Mouse (Mus musculus) G1E (cell line): Measurements from ENCODE around the gene Gm17018.

ENCODE experiments used
- CTCF ChIP-seq: IDR thresholded peaks from 2 replicates; pipeline ENCODE4 v1.5.1; 2012; ENCODE audit warnings: low read depth, low read length, inconsistent platforms, mixed read lengths
- GATA1 ChIP-seq: IDR thresholded peaks from 2 replicates; pipeline ENCODE4 v1.6.1; 2012; ENCODE audit warnings: borderline replicate concordance, low read length, inconsistent platforms, mixed read lengths

- TF ChIP-seq GATA1 (no peak), CTCF (no peak)
These were observed 47.1 kb downstream of the Gm17018 start for GRCm38 (mm10) chr19:45607479-45607878.
